Mouse (Mus musculus) limb, embryonic 12.5 days (tissue): Measurements from ENCODE around the gene Gas6. TPM values are rescaled to one million over a fixed set of nuclear protein-coding genes. Genes with fewer than 3 reads are reported as not detected.

Experiments
- ATAC-seq: fragments of 200-750 bp; cut with Nextera tagmentation; 2 replicates; pipeline ENCODE4 v1.8.0; 2017; ENCODE audit warnings: low read depth, moderate TSS enrichment; ENCODE audit not compliant: insufficient number of reproducible peaks, insufficient read depth, low FRiP score, low TSS enrichment
- H3K27ac ChIP-seq: fragments of 300-500 bp; sonication (generic); 2 replicates; pipeline ENCODE4 v1.5.1; 2016; ENCODE audit warnings: mild to moderate bottlenecking, moderate library complexity
- H3K27me3 ChIP-seq: fragments of 300-500 bp; sonication (generic); 2 replicates; pipeline ENCODE4 v1.6.1; 2016; ENCODE audit warnings: mild to moderate bottlenecking, moderate library complexity
- H3K36me3 ChIP-seq: fragments of 300-500 bp; sonication (generic); 2 replicates; pipeline ENCODE4 v1.6.1; 2016; ENCODE audit warnings: mild to moderate bottlenecking, moderate library complexity
- H3K4me1 ChIP-seq: fragments of 300-500 bp; sonication (generic); replicated peaks from 2 replicates; pipeline ENCODE4 v1.6.1; 2016
- H3K4me2 ChIP-seq: fragments of 300-500 bp; sonication (generic); 2 replicates; pipeline ENCODE4 v1.6.1; 2016; ENCODE audit warnings: mild to moderate bottlenecking, moderate library complexity
- H3K4me3 ChIP-seq: fragments of 300-500 bp; sonication (generic); replicated peaks from 2 replicates; pipeline ENCODE4 v1.5.1; 2016; ENCODE audit warnings: mild to moderate bottlenecking
- H3K9ac ChIP-seq: fragments of 300-500 bp; sonication (generic); replicated peaks from 2 replicates; pipeline ENCODE4 v1.6.1; 2016; ENCODE audit warnings: mild to moderate bottlenecking, moderate library complexity
- H3K9me3 ChIP-seq: fragments of 300-500 bp; sonication (generic); 2 replicates; pipeline ENCODE4 v1.6.1; 2016; ENCODE audit warnings: mild to moderate bottlenecking, moderate library complexity
- WGBS: fragments of 180-500 bp; shearing (Covaris S2); methylation state at CpG from one replicate; pipeline ENCODE4 v1.1.7; 2016; 5-methylcytosine and 5-hydroxymethylcytosine counted together
- polyA plus RNA-seq: library from polyadenylated mRNA; unstranded; fragments of >200 nt; fragmentation: Nextera tagmentation; extraction: Ambion mirVana; gene quantifications from 2 replicates; pipeline ENCODE4 v1.2.1, GENCODE M21; 2016

Gene Gas6
- polyA plus RNA-seq, 1 experiment from 2014 or later, result 7.9 TPM

DNA sequence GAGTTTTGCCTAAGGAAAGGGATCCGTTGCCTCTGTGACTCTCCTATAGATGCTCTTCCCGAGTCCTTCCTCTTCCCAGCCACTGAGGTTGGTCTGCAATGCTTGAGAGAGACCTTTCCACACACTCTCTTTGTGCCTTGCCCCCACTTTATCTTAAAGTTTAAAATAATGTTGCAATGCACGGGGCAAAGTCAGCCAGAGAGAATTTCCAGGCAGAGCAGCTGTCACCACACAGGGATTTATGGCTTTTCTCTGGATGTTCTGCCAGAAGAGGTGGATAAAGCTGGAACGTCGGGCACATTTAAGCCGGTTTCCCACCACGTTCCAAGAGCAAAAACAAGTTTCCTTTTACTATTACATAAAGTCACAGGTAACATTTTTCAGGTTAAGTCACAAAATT is 27.1 kb upstream of the Gas6 start:
- H3K4me2 ChIP-seq, result no peak overlapping the region
- no peaks in the 10 kb centered on the region for H3K9me3 ChIP-seq
- H3K4me3 ChIP-seq, result no peak overlapping the region
- no peak for ATAC-seq
- H3K27ac ChIP-seq, result no peak overlapping the region
- H3K27me3 ChIP-seq, result peaks cover 4% of the 10 kb centered on the region; the same call in 1 of the 2 replicates
- 38% methylated on average over 7 of the region's 7 CpGs for WGBS
- H3K36me3 ChIP-seq, result no peaks in the 10 kb centered on the region
- no peaks in the 10 kb centered on the region for H3K4me1 ChIP-seq
- no peak overlapping the region for H3K9ac ChIP-seq

DNA sequence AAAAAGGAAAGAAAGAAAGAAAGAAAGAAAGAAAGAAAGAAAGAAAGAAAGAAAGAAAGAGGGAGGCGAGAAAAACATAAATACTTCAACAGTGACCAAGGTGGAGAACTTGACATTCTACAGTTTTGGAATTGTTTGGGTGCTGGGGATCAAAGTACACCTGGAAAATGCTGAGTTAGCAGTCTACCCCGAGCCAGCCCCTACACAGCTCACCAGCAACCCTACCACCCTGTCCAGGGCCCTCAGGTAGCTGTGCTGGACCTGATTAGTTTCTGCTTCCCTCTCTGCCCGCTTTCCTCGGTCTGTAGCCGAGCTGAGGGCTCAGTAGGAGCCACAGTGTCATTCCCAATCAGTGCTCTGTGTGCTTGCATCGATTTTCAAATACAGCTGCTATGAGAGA is 26.1 kb upstream of the Gas6 start:
- WGBS, result 60% methylated on average over 6 of the region's 6 CpGs
- Histone ChIP-seq H3K27ac (no peak overlapping the region), H3K9ac (no peak overlapping the region), H3K36me3 (no peaks in the 10 kb centered on the region), H3K4me1 (no peaks in the 10 kb centered on the region), H3K9me3 (no peaks in the 10 kb centered on the region), H3K4me2 (no peak overlapping the region), H3K27me3 (peaks cover 4% of the 10 kb centered on the region; the same call in 1 of the 2 replicates), H3K4me3 (no peak overlapping the region)
- ATAC-seq, result no peak

DNA sequence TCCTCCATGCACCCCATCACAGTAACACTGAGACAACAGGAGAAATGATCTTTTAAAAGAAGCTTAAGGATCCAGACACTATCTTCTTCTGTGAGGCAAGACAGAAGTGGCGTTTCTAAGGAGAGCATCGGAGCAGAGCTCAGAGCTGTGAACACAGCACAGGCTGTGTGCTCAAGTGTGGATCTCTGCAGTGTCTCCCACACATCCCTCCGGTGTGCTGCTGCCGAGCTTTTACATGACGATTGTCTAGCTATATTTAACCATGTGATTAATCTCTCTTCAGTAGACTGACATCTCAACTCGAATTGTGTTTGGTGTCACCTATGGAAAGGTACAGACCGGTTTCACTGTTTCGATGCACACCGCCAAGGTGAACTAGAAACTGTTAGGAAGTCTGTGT is 25.2 kb upstream of the Gas6 start:
- ATAC-seq, result no peak

DNA sequence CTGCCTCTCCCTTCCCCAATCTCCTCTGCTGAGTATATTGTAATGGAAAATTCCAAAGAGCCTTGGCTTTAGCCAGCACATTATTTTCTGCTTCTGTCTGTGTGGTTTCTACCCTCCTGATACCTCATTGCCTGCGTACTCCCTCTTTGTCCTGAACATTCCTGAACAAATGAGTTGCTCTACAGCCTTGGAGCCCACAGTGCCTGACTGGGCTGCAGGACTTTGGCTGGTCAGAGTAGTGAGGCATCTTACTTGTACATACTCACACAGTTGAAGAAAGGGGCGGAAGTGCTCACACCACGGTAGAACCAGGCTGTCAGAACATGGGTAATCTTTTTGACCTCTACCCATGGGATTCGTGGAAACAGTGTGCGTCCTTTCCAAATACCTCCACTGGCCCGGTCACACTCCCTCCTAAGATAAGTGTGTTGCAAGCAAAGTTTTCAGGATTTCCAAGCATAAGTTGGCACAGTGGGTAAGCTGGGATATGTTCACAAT is 23.0 kb upstream of the Gas6 start:
- H3K27ac ChIP-seq, result no peak overlapping the region
- no peak for ATAC-seq

More for the DNA sequence above, 25.2 kb upstream of the Gas6 start:
- H3K4me1 ChIP-seq, result no peaks in the 10 kb centered on the region
- H3K27ac ChIP-seq, result no peak overlapping the region
- H3K36me3 ChIP-seq, result no peaks in the 10 kb centered on the region
- no peak overlapping the region for H3K9ac ChIP-seq
- no peaks in the 10 kb centered on the region for H3K9me3 ChIP-seq
- H3K4me2 ChIP-seq, result no peak overlapping the region
- 85% methylated on average over 9 of the region's 9 CpGs for WGBS
- H3K27me3 ChIP-seq, result peaks cover 4% of the 10 kb centered on the region; the same call in 1 of the 2 replicates
- H3K4me3 ChIP-seq, result no peak overlapping the region

GRCm38 (mm10) chr8:13516728-13517127 is 22.4 kb upstream of the Gas6 start:
- no peak overlapping the region for H3K9ac ChIP-seq
- H3K4me1 ChIP-seq, result no peaks in the 10 kb centered on the region
- ATAC-seq, result no peak
- peaks cover 4% of the 10 kb centered on the region; the same call in 1 of the 2 replicates for H3K27me3 ChIP-seq
- 83% methylated on average over 5 of the region's 5 CpGs for WGBS
- H3K27ac ChIP-seq, result no peak overlapping the region
- H3K4me2 ChIP-seq, result no peak overlapping the region
- H3K36me3 ChIP-seq, result no peaks in the 10 kb centered on the region
- H3K9me3 ChIP-seq, result no peaks in the 10 kb centered on the region
- H3K4me3 ChIP-seq, result no peak overlapping the region

More for the DNA sequence above, 23.0 kb upstream of the Gas6 start:
- no peak overlapping the region for H3K4me3 ChIP-seq
- no peak overlapping the region for H3K9ac ChIP-seq
- H3K27me3 ChIP-seq, result peaks cover 4% of the 10 kb centered on the region; the same call in 1 of the 2 replicates
- H3K4me1 ChIP-seq, result no peaks in the 10 kb centered on the region
- H3K4me2 ChIP-seq, result no peak overlapping the region
- no peaks in the 10 kb centered on the region for H3K9me3 ChIP-seq
- H3K36me3 ChIP-seq, result no peaks in the 10 kb centered on the region
- WGBS, result 89% methylated on average over 6 of the region's 6 CpGs

DNA sequence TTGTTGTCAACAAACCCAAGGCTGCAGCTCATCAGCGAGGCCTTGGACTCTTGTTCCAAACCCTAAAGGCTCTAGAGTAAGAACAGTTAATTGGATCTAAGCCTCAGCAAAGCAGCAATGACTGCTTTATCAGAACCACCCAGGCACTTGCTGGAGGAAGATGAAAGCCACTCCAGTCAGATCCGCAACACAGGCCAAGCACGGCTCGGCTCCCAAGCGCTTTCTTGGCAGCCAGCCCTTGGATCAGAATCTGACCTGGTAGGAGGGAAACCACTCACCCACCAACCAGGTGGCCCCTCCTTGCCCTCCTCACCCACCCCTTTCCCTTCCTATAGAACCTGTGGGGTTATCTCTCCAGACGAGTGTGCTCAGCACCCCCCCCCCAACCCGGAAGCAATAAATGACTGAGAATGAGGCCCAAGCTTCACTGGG is 21.7 kb upstream of the Gas6 start:
- Histone ChIP-seq H3K4me1 (no peaks in the 10 kb centered on the region), H3K4me3 (no peak overlapping the region), H3K27me3 (peaks cover 4% of the 10 kb centered on the region; the same call in 1 of the 2 replicates), H3K4me2 (no peak overlapping the region), H3K9me3 (no peaks in the 10 kb centered on the region), H3K36me3 (no peaks in the 10 kb centered on the region), H3K9ac (no peak overlapping the region), H3K27ac (no peak overlapping the region)
- WGBS, result 69% methylated on average over 7 of the region's 7 CpGs
- ATAC-seq, result no peak

DNA sequence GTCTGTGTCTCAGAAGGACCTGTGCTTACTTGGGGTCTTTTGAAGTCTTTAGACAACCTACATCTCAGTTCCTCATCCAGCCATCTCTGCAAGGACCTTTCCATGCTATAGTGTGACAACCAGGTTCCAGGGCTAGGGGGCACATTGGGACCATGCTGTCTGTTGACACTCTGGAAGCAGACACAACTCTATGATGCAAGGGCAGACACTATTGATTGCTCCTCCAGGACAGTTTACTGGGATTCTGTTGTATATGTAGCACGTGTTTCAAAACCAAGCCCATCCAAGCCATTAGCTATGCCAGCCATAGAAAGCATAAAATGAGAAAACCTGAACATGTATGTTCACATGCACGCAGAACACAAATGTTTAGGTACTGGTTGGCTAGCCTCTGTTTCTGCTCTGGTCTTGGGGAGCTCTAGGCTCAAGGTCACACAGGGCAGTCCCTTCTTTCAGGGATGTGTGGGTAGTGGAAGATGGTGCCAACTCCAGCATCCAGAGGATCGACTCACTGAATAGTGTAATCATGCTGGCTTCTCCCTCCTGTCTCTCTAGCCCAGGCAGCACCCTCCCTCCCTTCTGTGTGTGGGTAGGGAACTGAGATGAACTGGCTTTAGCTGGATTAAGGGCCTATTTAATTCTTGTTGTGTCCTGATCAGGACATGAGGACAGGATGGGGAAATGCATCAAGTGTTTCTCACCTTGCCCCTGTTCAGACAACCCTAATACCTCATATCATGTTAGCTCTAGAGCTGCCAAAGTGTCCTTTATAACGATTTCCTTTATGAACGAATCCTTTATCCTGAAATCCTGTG is 19.5 kb upstream of the Gas6 start:
- no peak overlapping the region for H3K4me3 ChIP-seq
- no peaks in the 10 kb centered on the region for H3K9me3 ChIP-seq
- H3K4me2 ChIP-seq, result no peak overlapping the region
- no peak overlapping the region for H3K9ac ChIP-seq
- H3K27me3 ChIP-seq, result peaks cover 3% of the 10 kb centered on the region; the same call in 1 of the 2 replicates
- H3K27ac ChIP-seq, result no peak overlapping the region
- H3K36me3 ChIP-seq, result no peaks in the 10 kb centered on the region
- no peaks in the 10 kb centered on the region for H3K4me1 ChIP-seq
- WGBS, result 76% methylated on average over 5 of the region's 5 CpGs
- no peak for ATAC-seq

GRCm38 (mm10) chr8:13512677-13513076 is 18.4 kb upstream of the Gas6 start:
- H3K9me3 ChIP-seq, result no peaks in the 10 kb centered on the region
- no peak for ATAC-seq
- no peaks in the 10 kb centered on the region for H3K4me1 ChIP-seq
- no peak overlapping the region for H3K9ac ChIP-seq
- no peak overlapping the region for H3K4me3 ChIP-seq
- H3K36me3 ChIP-seq, result no peaks in the 10 kb centered on the region
- no peak overlapping the region for H3K27ac ChIP-seq
- no peak overlapping the region for H3K4me2 ChIP-seq
- WGBS, result 73% methylated on average over 6 of the region's 6 CpGs
- H3K27me3 ChIP-seq, result peaks cover 9% of the 10 kb centered on the region; the same call in 1 of the 2 replicates

GRCm38 (mm10) chr8:13512016-13512415 is 17.7 kb upstream of the Gas6 start:
- WGBS, result 74% methylated on average over 5 of the region's 5 CpGs
- H3K27me3 ChIP-seq, result peaks cover 9% of the 10 kb centered on the region; the same call in 1 of the 2 replicates
- no peak for ATAC-seq
- no peaks in the 10 kb centered on the region for H3K4me1 ChIP-seq
- H3K4me3 ChIP-seq, result no peak overlapping the region
- no peaks in the 10 kb centered on the region for H3K36me3 ChIP-seq
- no peak overlapping the region for H3K9ac ChIP-seq
- no peak overlapping the region for H3K4me2 ChIP-seq
- H3K9me3 ChIP-seq, result no peaks in the 10 kb centered on the region
- no peak overlapping the region for H3K27ac ChIP-seq

- Histone ChIP-seq H3K4me3 (no peak overlapping the region), H3K27ac (no peak overlapping the region), H3K9me3 (no peaks in the 10 kb centered on the region), H3K36me3 (no peaks in the 10 kb centered on the region), H3K4me1 (no peaks in the 10 kb centered on the region), H3K27me3 (peaks cover 12% of the 10 kb centered on the region; the same call in 1 of the 2 replicates), H3K9ac (no peak overlapping the region), H3K4me2 (no peak overlapping the region)
- ATAC-seq, result no peak
- 82% methylated on average over 3 of the region's 3 CpGs for WGBS
Measured at GRCm38 (mm10) chr8:13507284-13507937, 13.1 kb upstream of the Gas6 start.

DNA sequence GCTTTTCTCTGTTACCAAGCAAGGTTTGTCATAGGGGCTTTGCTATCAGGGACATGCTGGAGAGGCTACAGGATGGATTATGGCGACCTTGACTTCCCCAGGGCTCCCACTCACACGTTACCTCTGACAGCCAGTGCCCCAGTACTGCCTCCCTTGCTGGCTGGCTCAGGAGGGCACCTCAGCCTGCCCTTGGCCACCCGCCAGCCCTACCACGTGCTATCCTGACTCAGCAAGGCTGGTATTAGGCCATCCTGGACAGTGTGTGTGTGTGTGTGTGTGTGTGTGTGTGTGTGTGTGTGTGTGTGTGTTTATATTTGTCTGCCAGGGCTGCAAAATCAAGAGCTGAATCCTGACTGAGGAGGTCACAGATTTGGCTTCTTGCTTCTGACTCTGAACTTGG is 12.6 kb upstream of the Gas6 start:
- 64% methylated on average over 4 of the region's 4 CpGs for WGBS
- H3K4me3 ChIP-seq, result no peak overlapping the region
- no peaks in the 10 kb centered on the region for H3K36me3 ChIP-seq
- no peak overlapping the region for H3K4me2 ChIP-seq
- ATAC-seq, result no peak
- no peak overlapping the region for H3K9ac ChIP-seq
- no peaks in the 10 kb centered on the region for H3K9me3 ChIP-seq
- H3K27ac ChIP-seq, result no peak overlapping the region
- no peaks in the 10 kb centered on the region for H3K4me1 ChIP-seq
- H3K27me3 ChIP-seq, result peaks cover 12% of the 10 kb centered on the region; the same call in 1 of the 2 replicates
